Mouse (Mus musculus) CD4-positive naive resting alpha-beta T cell, adult 57 days (primary cell): Measurements from ENCODE around the gene Gm10375. TPM values are rescaled to one million over a fixed set of nuclear protein-coding genes. Genes with fewer than 3 reads are reported as not detected.

ENCODE experiments used
- total RNA-seq: library from RNA; stranded (reverse); gene quantifications from one replicate; pipeline ENCODE4 v1.2.4, GENCODE M21; 2023

Gm10375 gene
- not detected for total RNA-seq

DNA sequence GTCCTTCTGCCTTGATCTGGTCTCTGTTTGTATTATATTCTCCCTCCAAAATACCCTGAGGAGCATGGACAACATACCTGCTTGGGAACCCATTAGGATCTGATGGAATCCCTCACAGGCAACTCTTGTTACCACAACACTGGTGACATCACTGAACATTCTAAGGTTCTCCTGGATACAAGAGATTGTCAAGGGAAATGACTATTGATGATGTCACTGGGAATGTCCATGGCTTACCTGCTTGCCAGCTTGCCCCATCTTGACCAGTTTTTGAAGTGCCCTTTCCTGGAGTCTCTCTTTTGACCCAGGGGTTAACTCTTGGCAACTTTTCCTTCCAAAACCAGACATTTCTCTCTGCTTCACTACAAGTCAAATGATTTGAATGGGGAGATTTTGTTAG, at the start of gene Gm10375:
Gene Gm10375, minus strand, starts transcription at position 101 of the 400 bp plus-strand sequence.

DNA sequence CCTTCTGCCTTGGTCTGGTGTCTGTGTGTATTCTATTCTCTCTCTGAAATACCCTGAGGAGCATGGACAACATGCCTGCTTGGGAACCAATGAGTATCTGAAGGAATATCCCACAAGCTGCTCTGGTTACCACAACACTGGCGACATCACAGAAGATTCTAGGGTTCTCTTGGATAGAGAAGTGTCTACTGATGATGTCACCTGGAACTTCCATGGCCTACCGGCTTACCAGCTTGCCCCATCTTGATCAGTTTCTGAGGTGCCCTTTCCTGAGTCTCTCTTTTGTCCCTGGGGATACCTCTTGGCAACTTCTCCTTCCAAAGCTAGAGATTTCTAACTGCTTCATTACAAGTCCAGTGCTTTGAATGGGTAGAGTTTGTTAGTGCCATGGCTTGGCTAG, 28.8 kb downstream of the Gm10375 start, which contains the start of gene Gm17654:
Gene Gm17654, minus strand, starts transcription at position 101 of the 400 bp plus-strand sequence.

Other genes starting within 250 kb of the Gm10375 start
- not detected for gene Gm8138, start 191.7 kb downstream of the Gm10375 start, total RNA-seq
- not detected for gene Gm5799, start 64.4 kb downstream of the Gm10375 start, total RNA-seq
- gene Gm17654, start 28.9 kb downstream of the Gm10375 start, total RNA-seq = not detected
- not detected for gene Gm8165, start 69.2 kb upstream of the Gm10375 start, total RNA-seq
- 0.83 TPM for gene Gm7324, start 89.8 kb upstream of the Gm10375 start, total RNA-seq
- gene Gm16506, start 119.5 kb upstream of the Gm10375 start, total RNA-seq = not detected
- not detected for gene Gm6526, start 139.9 kb upstream of the Gm10375 start, total RNA-seq
- not detected for gene Gm8180, start 176.7 kb upstream of the Gm10375 start, total RNA-seq